Mouse (Mus musculus): ENCODE measurements around the gene Mesp1. TPM values are rescaled to one million over a fixed set of nuclear protein-coding genes. Genes with fewer than 3 reads are reported as not detected.

Mesp1 gene
- polyA plus RNA-seq, 1 experiment, result 0.62 TPM

- H3K4me1 ChIP-seq (replicated peaks; ENCODE audit: control insufficient read depth, insufficient read depth, low read length), result no peaks in the 10 kb centered on the region
- DNase-seq, result no peak
- no peaks in the 10 kb centered on the region for H3K36me3 ChIP-seq (ENCODE audit: control insufficient read depth, insufficient read depth, low read length)
- TF ChIP-seq CTCF (IDR thresholded peaks at IDR 0.05; ENCODE audit: borderline replicate concordance, control insufficient read depth, extremely low read depth, insufficient read depth, low read length, poor library complexity) (no peak), POLR2A (IDR thresholded peaks at IDR 0.05; ENCODE audit: control insufficient read depth, extremely low read depth, insufficient read depth, low read length, poor library complexity) (no peak)
- H3K27ac ChIP-seq (ENCODE audit: control insufficient read depth, insufficient read depth, low read length), result no peak overlapping the region
- 83% methylated on average over 8 of the region's 8 CpGs for WGBS
- no peak overlapping the region for H3K4me3 ChIP-seq (ENCODE audit: control insufficient read depth, insufficient read depth, low read length)
- no peaks in the 10 kb centered on the region for H3K27me3 ChIP-seq (ENCODE audit: control insufficient read depth, insufficient read depth, low read length)
These were observed 31.5 kb downstream of the Mesp1 start for GRCm38 (mm10) chr7:79762106-79762505.

GRCm38 (mm10) chr7:79761124-79761876 lies 32.3 kb downstream of the Mesp1 start:
- WGBS, result 63% methylated on average over 5 of the region's 5 CpGs
- Histone ChIP-seq H3K27me3 (ENCODE audit: control insufficient read depth, insufficient read depth, low read length) (no peaks in the 10 kb centered on the region), H3K27ac (ENCODE audit: control insufficient read depth, insufficient read depth, low read length) (no peak overlapping the region), H3K36me3 (ENCODE audit: control insufficient read depth, insufficient read depth, low read length) (no peaks in the 10 kb centered on the region), H3K4me1 (replicated peaks; ENCODE audit: control insufficient read depth, insufficient read depth, low read length) (no peaks in the 10 kb centered on the region), H3K4me3 (ENCODE audit: control insufficient read depth, insufficient read depth, low read length) (no peak overlapping the region)
- DNase-seq, result no peak
- no peak for TF ChIP-seq CTCF (IDR thresholded peaks at IDR 0.05; ENCODE audit: borderline replicate concordance, control insufficient read depth, extremely low read depth, insufficient read depth, low read length, poor library complexity)
- TF ChIP-seq POLR2A (IDR thresholded peaks at IDR 0.05; ENCODE audit: control insufficient read depth, extremely low read depth, insufficient read depth, low read length, poor library complexity), result no peak

GRCm38 (mm10) chr7:79759766-79760165 lies 33.8 kb downstream of the Mesp1 start:
- Histone ChIP-seq H3K27me3 (ENCODE audit: control insufficient read depth, insufficient read depth, low read length) (no peaks in the 10 kb centered on the region), H3K36me3 (ENCODE audit: control insufficient read depth, insufficient read depth, low read length) (no peaks in the 10 kb centered on the region), H3K27ac (ENCODE audit: control insufficient read depth, insufficient read depth, low read length) (no peak overlapping the region), H3K4me1 (replicated peaks; ENCODE audit: control insufficient read depth, insufficient read depth, low read length) (no peaks in the 10 kb centered on the region), H3K4me3 (ENCODE audit: control insufficient read depth, insufficient read depth, low read length) (no peak overlapping the region)
- TF ChIP-seq CTCF (IDR thresholded peaks at IDR 0.05; ENCODE audit: borderline replicate concordance, control insufficient read depth, extremely low read depth, insufficient read depth, low read length, poor library complexity) (no peak), POLR2A (IDR thresholded peaks at IDR 0.05; ENCODE audit: control insufficient read depth, extremely low read depth, insufficient read depth, low read length, poor library complexity) (no peak)
- no peak for DNase-seq

- no peak overlapping the region for H3K27ac ChIP-seq (ENCODE audit: control insufficient read depth, insufficient read depth, low read length)
- no peak for DNase-seq
- H3K36me3 ChIP-seq (ENCODE audit: control insufficient read depth, insufficient read depth, low read length), result no peaks in the 10 kb centered on the region
- no peaks in the 10 kb centered on the region for H3K4me1 ChIP-seq (replicated peaks; ENCODE audit: control insufficient read depth, insufficient read depth, low read length)
- 83% methylated on average over 6 of the region's 6 CpGs for WGBS
- H3K4me3 ChIP-seq (ENCODE audit: control insufficient read depth, insufficient read depth, low read length), result no peak overlapping the region
- TF ChIP-seq POLR2A (IDR thresholded peaks at IDR 0.05; ENCODE audit: control insufficient read depth, extremely low read depth, insufficient read depth, low read length, poor library complexity), result no peak
- TF ChIP-seq CTCF (IDR thresholded peaks at IDR 0.05; ENCODE audit: borderline replicate concordance, control insufficient read depth, extremely low read depth, insufficient read depth, low read length, poor library complexity), result no peak
- H3K27me3 ChIP-seq (ENCODE audit: control insufficient read depth, insufficient read depth, low read length), result no peaks in the 10 kb centered on the region
These were observed 35.4 kb downstream of the Mesp1 start for GRCm38 (mm10) chr7:79758176-79758575.

- TF ChIP-seq CTCF (IDR thresholded peaks at IDR 0.05; ENCODE audit: borderline replicate concordance, control insufficient read depth, extremely low read depth, insufficient read depth, low read length, poor library complexity) (no peak), POLR2A (IDR thresholded peaks at IDR 0.05; ENCODE audit: control insufficient read depth, extremely low read depth, insufficient read depth, low read length, poor library complexity) (no peak)
- Histone ChIP-seq H3K4me3 (ENCODE audit: control insufficient read depth, insufficient read depth, low read length) (no peak overlapping the region), H3K36me3 (ENCODE audit: control insufficient read depth, insufficient read depth, low read length) (no peaks in the 10 kb centered on the region), H3K4me1 (replicated peaks; ENCODE audit: control insufficient read depth, insufficient read depth, low read length) (peaks cover 3% of the 10 kb centered on the region; the same call in 1 of the 2 replicates), H3K27ac (ENCODE audit: control insufficient read depth, insufficient read depth, low read length) (no peak overlapping the region), H3K27me3 (ENCODE audit: control insufficient read depth, insufficient read depth, low read length) (no peaks in the 10 kb centered on the region)
- DNase-seq, result no peak
- 54% methylated on average over 2 of the region's 2 CpGs for WGBS
These were observed 37.3 kb downstream of the Mesp1 start for GRCm38 (mm10) chr7:79756334-79756733.

GRCm38 (mm10) chr7:79749511-79749910 lies 44.1 kb downstream of the Mesp1 start:
- Histone ChIP-seq H3K27me3 (ENCODE audit: control insufficient read depth, insufficient read depth, low read length) (no peaks in the 10 kb centered on the region), H3K36me3 (ENCODE audit: control insufficient read depth, insufficient read depth, low read length) (no peaks in the 10 kb centered on the region), H3K27ac (ENCODE audit: control insufficient read depth, insufficient read depth, low read length) (no peak overlapping the region), H3K4me1 (replicated peaks; ENCODE audit: control insufficient read depth, insufficient read depth, low read length) (peaks cover 3% of the 10 kb centered on the region; the same call in 1 of the 2 replicates), H3K4me3 (ENCODE audit: control insufficient read depth, insufficient read depth, low read length) (no peak overlapping the region)
- 96% methylated on average over 6 of the region's 6 CpGs for WGBS
- no peak for DNase-seq
- TF ChIP-seq CTCF (IDR thresholded peaks at IDR 0.05; ENCODE audit: borderline replicate concordance, control insufficient read depth, extremely low read depth, insufficient read depth, low read length, poor library complexity) (no peak), POLR2A (IDR thresholded peaks at IDR 0.05; ENCODE audit: control insufficient read depth, extremely low read depth, insufficient read depth, low read length, poor library complexity) (no peak)

Measured in thymus, adult 2 months (tissue).